Mouse (Mus musculus): ENCODE data around the gene Snx25. TPM values are rescaled to one million over a fixed set of nuclear protein-coding genes. Genes with fewer than 3 reads are reported as not detected.

Snx25 gene
- polyA plus RNA-seq (2015; fragmentation: Nextera tagmentation; extraction: Ambion mirVana) = 7.1 and 7.5 TPM in 2 replicates

GRCm38 (mm10) chr8:46152064-46153031, at the start of gene Snx25:
Gene Snx25, minus strand, starts transcription at chr8:46152159.
- peaks cover 9% of the 10 kb centered on the region; the same call in 1 of the 2 replicates for H3K4me1 ChIP-seq
- ATAC-seq (ENCODE audit: insufficient read depth, low FRiP score, low read depth) = peak; percentile 88
- no peaks in the 10 kb centered on the region for H3K36me3 ChIP-seq
- H3K27ac ChIP-seq = no peak within 1 kb of the TSS
- H3K27me3 ChIP-seq (replicated peaks) = no peaks in the 10 kb centered on the region
- H3K9me3 ChIP-seq = no peaks in the 10 kb centered on the region
- WGBS = 3% methylated on average over 58 of the region's 103 CpGs
- H3K4me3 ChIP-seq (replicated peaks) = peak within 1 kb of the TSS; percentile 80
- H3K9ac ChIP-seq = peak within 1 kb of the TSS; percentile 58
- peak within 1 kb of the TSS; percentile 97 for H3K4me2 ChIP-seq

GRCm38 (mm10) chr8:46197673-46198072, 45.7 kb upstream of the Snx25 start:
- Histone ChIP-seq H3K4me3 (replicated peaks) (no peak overlapping the region), H3K4me2 (no peak overlapping the region), H3K9me3 (no peaks in the 10 kb centered on the region), H3K36me3 (no peaks in the 10 kb centered on the region; the same call in 1 of the 2 replicates), H3K9ac (no peak overlapping the region), H3K27me3 (replicated peaks) (no peaks in the 10 kb centered on the region), H3K27ac (no peak overlapping the region), H3K4me1 (no peaks in the 10 kb centered on the region)
- no peak for ATAC-seq (ENCODE audit: insufficient read depth, low FRiP score, low read depth)
- WGBS = 82% methylated on average over 5 of the region's 5 CpGs

DNA sequence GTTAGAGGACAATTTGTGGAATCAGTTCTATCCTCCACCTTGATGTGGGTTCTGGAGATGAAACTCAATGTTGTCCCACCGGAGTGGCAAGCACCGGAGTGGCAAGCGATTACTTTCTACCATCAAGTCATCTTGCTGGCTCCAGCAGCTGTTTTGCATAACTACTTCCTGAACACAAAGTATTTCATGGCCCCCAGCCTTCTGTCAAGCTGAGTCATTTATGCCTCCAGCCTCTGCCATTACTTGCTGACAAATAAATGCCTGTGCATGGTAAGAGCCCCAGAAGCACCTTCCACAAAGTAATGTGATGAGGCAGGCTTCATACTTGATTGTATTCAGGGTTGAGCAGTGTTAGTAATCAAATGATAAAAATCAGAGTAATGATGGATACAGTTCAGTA, 44.9 kb upstream of the Snx25 start:
- ATAC-seq (ENCODE audit: insufficient read depth, low FRiP score, low read depth) = no peak
- H3K27ac ChIP-seq = no peak overlapping the region
- no peak overlapping the region for H3K9ac ChIP-seq
- no peak overlapping the region for H3K4me3 ChIP-seq (replicated peaks)
- no peaks in the 10 kb centered on the region for H3K27me3 ChIP-seq (replicated peaks)
- WGBS = 83% methylated on average over 3 of the region's 3 CpGs
- no peaks in the 10 kb centered on the region; the same call in 1 of the 2 replicates for H3K36me3 ChIP-seq
- H3K4me1 ChIP-seq = no peaks in the 10 kb centered on the region
- no peaks in the 10 kb centered on the region for H3K9me3 ChIP-seq
- no peak overlapping the region for H3K4me2 ChIP-seq

DNA sequence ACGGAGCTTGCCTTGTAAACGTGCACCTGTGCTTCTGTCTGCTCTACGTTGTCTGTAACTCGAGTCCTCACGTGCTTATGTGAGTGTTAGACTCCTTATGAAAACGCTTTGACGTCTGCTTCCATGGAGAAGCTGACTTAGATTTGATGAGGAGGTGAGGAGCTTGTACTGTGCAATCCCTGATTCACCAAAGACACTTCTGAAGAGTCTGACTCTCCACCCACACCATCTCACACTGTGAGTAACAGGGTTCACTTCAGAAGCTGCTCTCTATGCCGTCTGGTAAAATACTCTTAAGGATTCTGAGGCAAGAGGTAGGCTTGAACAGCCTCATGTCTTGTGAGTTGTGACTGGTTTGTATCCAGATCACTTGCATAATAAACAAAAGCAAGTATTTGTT, 41.1 kb upstream of the Snx25 start:
- WGBS = 84% methylated on average over 8 of the region's 8 CpGs
- no peak overlapping the region for H3K9ac ChIP-seq

GRCm38 (mm10) chr8:46185361-46185760, 33.4 kb upstream of the Snx25 start:
- ATAC-seq (ENCODE audit: insufficient read depth, low FRiP score, low read depth) = no peak
- no peaks in the 10 kb centered on the region for H3K27me3 ChIP-seq (replicated peaks)
- 10% methylated on average over 2 of the region's 2 CpGs for WGBS
- H3K4me3 ChIP-seq (replicated peaks) = no peak overlapping the region
- H3K9me3 ChIP-seq = no peaks in the 10 kb centered on the region
- H3K4me2 ChIP-seq = no peak overlapping the region
- H3K9ac ChIP-seq = no peak overlapping the region
- 0 out of 2 replicates have a peak, but pooled peaks cover 4% of the 10 kb centered on the region for H3K36me3 ChIP-seq
- no peaks in the 10 kb centered on the region for H3K4me1 ChIP-seq
- H3K27ac ChIP-seq = no peak overlapping the region

More for the DNA sequence above, 41.1 kb upstream of the Snx25 start:
- H3K4me2 ChIP-seq = no peak overlapping the region
- no peaks in the 10 kb centered on the region for H3K9me3 ChIP-seq
- no peak overlapping the region for H3K4me3 ChIP-seq (replicated peaks)
- no peak for ATAC-seq (ENCODE audit: insufficient read depth, low FRiP score, low read depth)
- no peak overlapping the region for H3K27ac ChIP-seq
- H3K27me3 ChIP-seq (replicated peaks) = no peaks in the 10 kb centered on the region
- peaks cover 3% of the 10 kb centered on the region; the same call in 1 of the 2 replicates for H3K36me3 ChIP-seq
- H3K4me1 ChIP-seq = no peaks in the 10 kb centered on the region

DNA sequence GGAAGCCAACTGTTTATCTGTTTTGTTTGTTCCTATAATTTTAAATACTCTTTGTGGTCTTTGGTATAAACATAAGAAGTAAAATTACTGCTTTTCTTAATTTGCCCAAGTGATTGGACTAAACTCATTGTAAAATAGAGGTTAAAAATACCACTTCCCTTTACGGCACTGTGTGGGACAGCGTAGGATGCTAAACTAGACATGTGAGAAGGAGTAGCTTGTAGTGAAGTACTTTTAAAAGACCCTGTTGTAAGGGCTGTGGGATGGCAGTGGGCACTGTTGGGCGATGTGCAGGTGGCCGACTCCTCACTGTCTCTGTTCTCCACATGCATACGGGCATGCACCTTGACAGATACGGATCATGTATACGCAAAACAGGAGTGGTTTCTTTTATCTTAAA, 28.2 kb upstream of the Snx25 start:
- H3K9me3 ChIP-seq = no peaks in the 10 kb centered on the region
- no peaks in the 10 kb centered on the region for H3K4me1 ChIP-seq
- H3K27me3 ChIP-seq (replicated peaks) = no peaks in the 10 kb centered on the region
- no peak overlapping the region for H3K9ac ChIP-seq
- no peak overlapping the region for H3K4me3 ChIP-seq (replicated peaks)
- no peak overlapping the region for H3K27ac ChIP-seq
- no peak for ATAC-seq (ENCODE audit: insufficient read depth, low FRiP score, low read depth)
- H3K36me3 ChIP-seq = no peaks in the 10 kb centered on the region
- H3K4me2 ChIP-seq = no peak overlapping the region
- 89% methylated on average over 7 of the region's 7 CpGs for WGBS

DNA sequence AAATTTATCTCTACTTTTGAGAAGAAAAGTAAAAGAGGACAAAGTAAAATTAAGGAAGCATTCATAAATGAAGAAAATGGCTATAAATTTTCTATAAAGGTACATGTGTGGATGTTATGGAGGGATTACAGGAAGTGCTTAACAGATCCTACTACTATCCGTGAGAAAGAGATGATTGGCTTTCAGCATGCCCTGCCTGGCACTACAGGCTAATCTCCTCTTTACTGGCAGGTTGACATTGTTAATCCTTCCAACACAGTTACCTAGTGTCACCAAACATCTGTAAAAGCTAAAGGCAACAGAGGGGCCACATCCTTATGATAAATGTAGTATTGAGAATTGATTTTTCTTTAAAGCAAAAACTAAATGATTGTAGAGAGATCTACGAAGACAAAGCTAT, 21.7 kb upstream of the Snx25 start:
- Histone ChIP-seq H3K4me3 (replicated peaks) (no peak overlapping the region), H3K36me3 (peaks cover 6% of the 10 kb centered on the region), H3K9ac (no peak overlapping the region), H3K27ac (no peak overlapping the region), H3K9me3 (no peaks in the 10 kb centered on the region), H3K4me1 (no peaks in the 10 kb centered on the region), H3K4me2 (no peak overlapping the region), H3K27me3 (replicated peaks) (no peaks in the 10 kb centered on the region)
- ATAC-seq (ENCODE audit: insufficient read depth, low FRiP score, low read depth) = no peak
- WGBS = 74% methylated on average over 2 of the region's 2 CpGs

GRCm38 (mm10) chr8:46163870-46164190, 11.9 kb upstream of the Snx25 start:
- Histone ChIP-seq H3K4me3 (replicated peaks) (peak overlapping the region; percentile 84), H3K4me1 (peaks cover 9% of the 10 kb centered on the region; the same call in 1 of the 2 replicates), H3K27me3 (replicated peaks) (no peaks in the 10 kb centered on the region), H3K9me3 (no peaks in the 10 kb centered on the region), H3K9ac (peak overlapping the region; percentile 73), H3K27ac (peak overlapping the region; percentile 84), H3K4me2 (peak overlapping the region; percentile 81), H3K36me3 (no peaks in the 10 kb centered on the region)
- no peak for ATAC-seq (ENCODE audit: insufficient read depth, low FRiP score, low read depth)
- WGBS = 0% methylated on average over 19 of the region's 25 CpGs

- WGBS = 1% methylated on average over 71 of the region's 77 CpGs
These were observed 11.3 kb upstream of the Snx25 start for GRCm38 (mm10) chr8:46162953-46163869.

GRCm38 (mm10) chr8:46153042-46153441, 1.1 kb upstream of the Snx25 start:
- no peaks in the 10 kb centered on the region for H3K9me3 ChIP-seq
- no peak overlapping the region for H3K27ac ChIP-seq
- no peak overlapping the region for H3K9ac ChIP-seq
- 32% methylated on average over 2 of the region's 2 CpGs for whole genome bisulfite sequencing
- ATAC-seq (ENCODE audit: insufficient read depth, low FRiP score, low read depth) = no peak
- peaks cover 9% of the 10 kb centered on the region; the same call in 1 of the 2 replicates for H3K4me1 ChIP-seq
- no peaks in the 10 kb centered on the region for H3K36me3 ChIP-seq
- H3K27me3 ChIP-seq (replicated peaks) = no peaks in the 10 kb centered on the region
- H3K4me3 ChIP-seq (replicated peaks) = peak overlapping the region; percentile 80
- peak overlapping the region; percentile 97 for H3K4me2 ChIP-seq

More at GRCm38 (mm10) chr8:46162953-46163869, 11.3 kb upstream of the Snx25 start:
- Histone ChIP-seq H3K27ac (peak overlapping the region; percentile 84), H3K4me2 (peak overlapping the region; percentile 81), H3K4me1 (peaks cover 9% of the 10 kb centered on the region; the same call in 1 of the 2 replicates), H3K36me3 (no peaks in the 10 kb centered on the region), H3K9ac (peak overlapping the region; percentile 83), H3K4me3 (replicated peaks) (peak overlapping the region; percentile 84), H3K27me3 (replicated peaks) (no peaks in the 10 kb centered on the region), H3K9me3 (no peaks in the 10 kb centered on the region)
- ATAC-seq (ENCODE audit: insufficient read depth, low FRiP score, low read depth) = peak; percentile 98

DNA sequence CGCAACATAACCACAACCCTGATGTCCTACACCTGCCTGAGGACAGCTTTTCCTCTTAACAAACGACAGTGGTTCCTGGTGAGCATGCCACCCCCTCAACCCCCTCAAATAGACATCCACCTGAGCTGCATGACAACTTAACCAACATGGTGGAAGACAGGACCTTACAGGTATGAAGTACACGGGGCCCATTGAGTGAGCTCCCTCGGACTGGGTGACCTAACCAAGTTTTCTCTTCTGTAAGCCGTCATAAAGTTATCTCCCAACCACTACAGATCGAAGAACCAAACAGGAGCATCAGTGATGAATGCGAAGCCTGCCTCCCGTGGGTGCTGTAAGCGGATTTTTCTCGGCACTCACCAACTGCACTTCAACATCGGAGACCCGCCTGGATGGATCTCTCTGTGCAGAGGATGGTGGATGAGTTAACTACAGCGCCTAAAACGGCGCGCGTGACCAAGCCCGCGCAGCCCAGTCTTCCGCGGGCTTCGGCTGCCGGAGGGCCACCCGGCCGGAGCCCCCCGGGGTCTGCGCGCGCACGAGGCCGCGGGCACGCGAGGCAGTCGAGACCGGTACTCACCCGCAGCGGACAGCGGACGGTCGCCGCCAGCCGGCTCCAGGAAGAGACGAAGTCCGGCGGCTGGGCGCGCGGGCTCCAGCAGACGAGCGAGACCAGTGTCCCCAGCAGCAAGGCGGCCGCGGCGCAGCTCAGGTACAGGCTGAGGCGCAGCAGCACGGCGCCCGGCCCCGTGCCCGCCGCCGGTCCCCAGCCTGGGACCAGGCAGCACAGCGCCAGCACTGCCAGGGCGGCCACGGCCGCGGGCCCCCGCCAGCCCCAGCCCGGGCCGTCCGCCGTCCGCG, 527 bp downstream of the Snx25 start, which contains the start of gene Cfap97:
Gene Cfap97 (plus strand): TSS at position 570 of the 861 bp plus-strand sequence.
- Histone ChIP-seq H3K27me3 (replicated peaks) (no peaks in the 10 kb centered on the region), H3K9ac (peak within 1 kb of the TSS; percentile 58), H3K9me3 (no peaks in the 10 kb centered on the region), H3K4me3 (replicated peaks) (peak within 1 kb of the TSS; percentile 80), H3K4me2 (peak within 1 kb of the TSS; percentile 97), H3K36me3 (no peaks in the 10 kb centered on the region), H3K27ac (no peak within 1 kb of the TSS), H3K4me1 (peaks cover 9% of the 10 kb centered on the region; the same call in 1 of the 2 replicates)
- 2% methylated on average over 75 of the region's 75 CpGs for WGBS
- ATAC-seq (ENCODE audit: insufficient read depth, low FRiP score, low read depth) = peak; percentile 70

Measured in stomach, embryonic 15.5 days (tissue).